Mouse (Mus musculus): ENCODE measurements around the gene Cks1b. TPM values are rescaled to one million over a fixed set of nuclear protein-coding genes. Genes with fewer than 3 reads are reported as not detected.

The Cks1b gene
- total and polyA plus RNA-seq, 3 experiments = 173 to 270 (median 268) TPM

DNA sequence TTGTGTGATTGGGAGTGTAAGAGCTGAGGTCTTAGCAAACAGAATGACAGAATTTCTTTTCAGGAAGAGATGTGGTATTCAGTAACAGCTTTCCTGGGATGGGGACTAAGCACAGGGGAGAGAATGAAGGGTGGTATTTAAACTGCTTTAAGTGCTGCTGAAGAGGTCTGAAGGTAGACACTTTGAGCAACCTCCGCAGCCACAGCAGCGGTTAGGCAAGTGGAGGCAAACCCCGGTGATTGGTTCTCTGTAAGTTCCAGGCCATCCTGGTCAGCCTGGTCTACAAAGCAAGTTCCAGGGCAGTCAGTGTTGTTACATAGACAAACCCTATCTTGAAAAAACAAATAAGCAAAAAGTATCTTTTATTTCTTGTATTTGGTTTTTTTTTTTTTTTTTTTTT lies 1.8 kb upstream of the Cks1b start:
- DNase-seq (ENCODE audit: extremely low read depth) = no peak
- TF ChIP-seq MEF2A (IDR thresholded peaks at IDR 0.05; ENCODE audit: borderline replicate concordance, low read depth, low read length) (no peak), KAT2A (IDR thresholded peaks at IDR 0.05; ENCODE audit: insufficient replicate concordance, low read length) (no peak), ELF1 (IDR thresholded peaks at IDR 0.05; ENCODE audit: low read depth, low read length) (no peak), ZC3H11A (IDR thresholded peaks at IDR 0.05; ENCODE audit: low read depth, low read length) (no peak), ZNF384 (IDR thresholded peaks at IDR 0.05; ENCODE audit: low read depth, low read length) (0 out of 2 replicates have a peak, but pooled peaks have one; percentile 5), ZKSCAN1 (IDR thresholded peaks at IDR 0.05; ENCODE audit: borderline replicate concordance, low read depth, low read length) (no peak)
- H3K9ac ChIP-seq (ENCODE audit: insufficient read depth, low read depth) = peak overlapping the region; percentile 98; the same call in 1 of the 2 replicates
- H3K27me3 ChIP-seq (replicated peaks) = no peaks in the 10 kb centered on the region
- dilution Hi-C loops (cut with MboI; ENCODE audit: extremely low pct_ligation_motif_present, extremely low pct_unique_long_range_greater_than_20kb, low sequenced_read_pairs) (no loop called here), in situ Hi-C loops (cut with MboI; ENCODE audit: low pct_ligation_motif_present, low pct_unique_long_range_greater_than_20kb, low sequenced_read_pairs) (no loop called here)
- peaks cover 39 to 50% of the 10 kb centered on the region in 2 experiments for H3K36me3 ChIP-seq (replicated peaks in 1 of 2; ENCODE audit: control insufficient read depth in 1 of 2, insufficient read depth in 1 of 2, low read length in 1 of 2)
- peak overlapping the region; percentile 96 for H3K4me2 ChIP-seq (ENCODE audit: insufficient read depth, low read depth, poor library complexity, severe bottlenecking)
- peak overlapping the region; percentile 22; the same call in 1 of the 2 replicates for H3K27ac ChIP-seq (ENCODE audit: insufficient read depth, low read depth)
- H3K4me3 ChIP-seq (replicated peaks in 1 of 3; ENCODE audit: low read depth in 2 of 3, low read length in 2 of 3, poor library complexity in 1 of 3) = peak overlapping the region; percentile 69 to 85 (median 81)
- H3K79me2 ChIP-seq (replicated peaks; ENCODE audit: control insufficient read depth, extremely low read depth, insufficient read depth, poor library complexity, severe bottlenecking) = peaks cover 51% of the 10 kb centered on the region
- H3K4me1 ChIP-seq (ENCODE audit: control insufficient read depth in 1 of 2, insufficient read depth in 2 of 2) = peaks cover 18 to 51% of the 10 kb centered on the region in 2 experiments
- peaks cover 4% of the 10 kb centered on the region for H3K9me3 ChIP-seq (replicated peaks; ENCODE audit: low read length)

DNA sequence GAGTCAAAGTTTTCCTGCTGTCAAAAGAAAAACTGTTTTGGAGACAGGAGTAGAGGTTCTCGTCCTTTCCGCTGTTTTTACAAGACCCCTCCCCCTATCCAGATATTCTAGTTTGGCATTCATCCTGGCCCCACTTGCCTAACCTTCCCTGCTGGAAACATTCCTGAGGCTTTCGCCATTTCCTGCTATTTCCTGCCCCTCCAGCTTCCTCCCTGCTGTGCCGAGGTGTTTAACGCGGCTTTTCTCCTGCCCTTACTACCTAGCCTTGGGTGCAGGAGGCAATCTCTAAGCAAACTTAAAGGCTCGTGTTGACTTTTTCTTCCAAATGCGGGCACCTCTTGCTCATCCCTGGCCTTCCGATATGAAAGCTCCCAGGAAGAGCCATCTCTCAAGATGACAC lies 1.4 kb upstream of the Cks1b start:
- peak overlapping the region; percentile 69 to 85 (median 81) for H3K4me3 ChIP-seq (replicated peaks in 1 of 3; ENCODE audit: low read depth in 2 of 3, low read length in 2 of 3, poor library complexity in 1 of 3)
- no peak for DNase-seq (ENCODE audit: extremely low read depth)
- H3K36me3 ChIP-seq (replicated peaks in 1 of 2; ENCODE audit: control insufficient read depth in 1 of 2, insufficient read depth in 1 of 2, low read length in 1 of 2) = peaks cover 40 to 50% of the 10 kb centered on the region in 2 experiments
- peaks cover 51% of the 10 kb centered on the region for H3K79me2 ChIP-seq (replicated peaks; ENCODE audit: control insufficient read depth, extremely low read depth, insufficient read depth, poor library complexity, severe bottlenecking)
- in situ Hi-C loops (cut with MboI; ENCODE audit: low pct_ligation_motif_present, low pct_unique_long_range_greater_than_20kb, low sequenced_read_pairs) = no loop called here
- peak overlapping the region; percentile 98 for H3K9ac ChIP-seq (ENCODE audit: insufficient read depth, low read depth)
- no peaks in the 10 kb centered on the region for H3K27me3 ChIP-seq (replicated peaks)
- dilution Hi-C loops (cut with MboI; ENCODE audit: extremely low pct_ligation_motif_present, extremely low pct_unique_long_range_greater_than_20kb, low sequenced_read_pairs) = no loop called here
- H3K4me2 ChIP-seq (ENCODE audit: insufficient read depth, low read depth, poor library complexity, severe bottlenecking) = peak overlapping the region; percentile 96
- peak overlapping the region; percentile 22; the same call in 1 of the 2 replicates for H3K27ac ChIP-seq (ENCODE audit: insufficient read depth, low read depth)
- TF ChIP-seq CHD2 (IDR thresholded peaks at IDR 0.05; ENCODE audit: low read length) (no peak), CHD1 (IDR thresholded peaks at IDR 0.05; ENCODE audit: low read depth, low read length) (no peak)
- peaks cover 8% of the 10 kb centered on the region for H3K9me3 ChIP-seq (replicated peaks; ENCODE audit: low read length)
- H3K4me1 ChIP-seq (ENCODE audit: control insufficient read depth in 1 of 2, insufficient read depth in 2 of 2) = peaks cover 18 to 47% of the 10 kb centered on the region in 2 experiments

DNA sequence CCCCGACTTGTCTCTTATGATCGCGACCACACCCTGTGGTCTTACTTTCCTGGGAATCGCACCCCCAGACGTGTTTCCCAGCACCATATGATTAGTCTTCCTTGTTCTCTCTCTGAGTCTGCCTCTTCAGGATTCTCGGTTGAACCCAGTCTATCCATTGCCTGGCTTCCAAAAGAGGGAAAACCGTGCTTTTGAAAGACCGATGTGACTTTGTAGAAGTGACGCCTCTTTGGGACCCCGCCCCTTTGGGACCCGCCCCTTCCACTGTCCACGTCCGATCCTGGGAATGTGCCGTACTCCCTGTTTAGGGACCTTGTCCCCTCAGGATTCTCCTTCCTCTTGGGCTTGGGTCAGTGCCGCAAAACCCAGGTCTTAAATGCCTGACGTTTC lies 673 bp upstream of the Cks1b start:
- Histone ChIP-seq H3K9ac (ENCODE audit: insufficient read depth, low read depth) (peak overlapping the region; percentile 98), H3K79me2 (replicated peaks; ENCODE audit: control insufficient read depth, extremely low read depth, insufficient read depth, poor library complexity, severe bottlenecking) (peaks cover 51% of the 10 kb centered on the region), H3K9me3 (replicated peaks; ENCODE audit: low read length) (peaks cover 8% of the 10 kb centered on the region), H3K27ac (ENCODE audit: insufficient read depth, low read depth) (peak overlapping the region; percentile 72), H3K36me3 (replicated peaks in 1 of 2; ENCODE audit: control insufficient read depth in 1 of 2, insufficient read depth in 1 of 2, low read length in 1 of 2) (peaks cover 40 to 49% of the 10 kb centered on the region in 2 experiments), H3K4me3 (replicated peaks in 1 of 3; ENCODE audit: low read depth in 2 of 3, low read length in 2 of 3, poor library complexity in 1 of 3) (peak overlapping the region; percentile 69 to 85 (median 81)), H3K27me3 (replicated peaks) (no peaks in the 10 kb centered on the region), H3K4me1 (ENCODE audit: control insufficient read depth in 1 of 2, insufficient read depth in 2 of 2) (peaks cover 18 to 47% of the 10 kb centered on the region in 2 experiments), H3K4me2 (ENCODE audit: insufficient read depth, low read depth, poor library complexity, severe bottlenecking) (peak overlapping the region; percentile 96)
- TF ChIP-seq POLR2A (IDR thresholded peaks at IDR 0.05; ENCODE audit: low read depth, low read length) (no peak), CHD1 (IDR thresholded peaks at IDR 0.05; ENCODE audit: low read depth, low read length) (0 out of 2 replicates have a peak, but pooled peaks have one; percentile 60), CHD2 (IDR thresholded peaks at IDR 0.05; ENCODE audit: low read length) (no peak), MXI1 (IDR thresholded peaks at IDR 0.05; ENCODE audit: low read depth, low read length) (no peak; the same call in 1 of the 2 replicates), RAD21 (IDR thresholded peaks at IDR 0.05; ENCODE audit: low read depth, low read length) (no peak), ZMIZ1 (IDR thresholded peaks at IDR 0.05; ENCODE audit: low read depth, low read length) (no peak), SIN3A (IDR thresholded peaks at IDR 0.05; ENCODE audit: low read length) (peak; percentile 18; the same call in 1 of the 2 replicates), MAX (IDR thresholded peaks at IDR 0.05; ENCODE audit: low read length) (no peak), NRF1 (IDR thresholded peaks at IDR 0.05; ENCODE audit: low read depth, low read length) (no peak), NELFE (IDR thresholded peaks at IDR 0.05; ENCODE audit: low read depth, low read length) (no peak; the same call in 1 of the 2 replicates), USF2 (conservative IDR thresholded peaks at IDR 0.05; ENCODE audit: low read depth, low read length) (no peak), ELF1 (IDR thresholded peaks at IDR 0.05; ENCODE audit: low read depth, low read length) (no peak), JUN (IDR thresholded peaks at IDR 0.05; ENCODE audit: insufficient read depth, low read depth, low read length) (no peak)
- in situ Hi-C loops (cut with MboI; ENCODE audit: low pct_ligation_motif_present, low pct_unique_long_range_greater_than_20kb, low sequenced_read_pairs) (no loop called here), dilution Hi-C loops (cut with MboI; ENCODE audit: extremely low pct_ligation_motif_present, extremely low pct_unique_long_range_greater_than_20kb, low sequenced_read_pairs) (no loop called here)
- peak; percentile 37 for DNase-seq (ENCODE audit: extremely low read depth)

All from CH12.LX (cell line).